Mouse (Mus musculus) cerebellum, postnatal 10 days (tissue): Measurements from ENCODE around the gene Prpf19.

Experiments used
- DNase-seq, 2 experiments: peaks; one replicate each; pipeline ENCODE4 v3.0.0; 2021; ENCODE audit warnings: mixed read lengths in 2 of 2

Gene Prpf19

DNA sequence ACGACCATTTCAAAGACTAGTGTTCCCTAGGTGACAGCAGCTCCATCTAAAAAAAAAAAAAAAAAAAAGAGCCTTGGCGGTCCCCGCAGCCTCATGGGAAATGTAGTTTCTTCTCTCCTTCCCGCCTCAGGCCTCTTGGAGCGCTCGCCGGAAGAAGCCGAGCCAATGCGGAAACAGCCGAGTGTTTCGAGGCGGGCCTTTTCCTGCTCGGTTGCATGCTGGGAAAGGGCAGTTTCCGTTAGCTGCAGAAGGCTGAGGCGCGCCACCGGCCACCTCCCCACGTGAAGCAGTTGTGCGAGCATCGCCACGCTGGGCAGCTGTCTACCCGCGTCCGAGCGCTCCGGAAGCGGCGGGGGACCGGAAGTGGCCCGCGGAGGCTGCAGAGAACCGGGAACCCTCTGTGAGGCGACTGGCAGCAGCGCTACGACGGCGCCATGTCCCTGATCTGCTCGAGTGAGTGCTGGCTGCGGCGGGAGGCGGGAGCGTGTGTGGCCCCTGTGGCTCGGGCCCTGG, at the start of gene Prpf19:
Gene Prpf19 (plus strand): TSS at position 216 of the 513 bp plus-strand sequence.
- DNase-seq, result peak; percentile 99

- DNase-seq, result no peak
These were observed 49.6 kb upstream of the Prpf19 start for GRCm38 (mm10) chr19:10845454-10845853.

DNA sequence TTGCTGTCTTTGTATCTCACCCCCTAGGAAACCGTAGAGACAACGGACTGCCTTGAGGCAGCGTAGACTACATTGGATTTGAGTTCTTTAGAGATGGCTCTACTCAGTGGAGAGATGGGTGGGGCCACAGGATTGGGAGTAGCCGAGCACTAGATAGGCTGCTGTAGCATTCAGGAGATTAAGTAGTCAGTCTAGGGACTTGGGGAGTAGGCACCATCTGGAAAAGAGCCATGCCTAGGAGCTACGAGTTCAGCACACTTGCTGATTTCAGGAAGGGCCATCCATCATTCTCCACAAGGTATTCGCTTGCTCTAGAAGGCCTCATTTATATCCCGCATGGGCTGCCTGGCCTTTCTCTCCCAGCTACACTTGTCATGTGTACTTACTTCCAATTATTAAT, 48.9 kb upstream of the Prpf19 start:
- no peak for DNase-seq

GRCm38 (mm10) chr19:10847311-10848087, 47.5 kb upstream of the Prpf19 start:
- peak; percentile 70 to 76 for DNase-seq

DNA sequence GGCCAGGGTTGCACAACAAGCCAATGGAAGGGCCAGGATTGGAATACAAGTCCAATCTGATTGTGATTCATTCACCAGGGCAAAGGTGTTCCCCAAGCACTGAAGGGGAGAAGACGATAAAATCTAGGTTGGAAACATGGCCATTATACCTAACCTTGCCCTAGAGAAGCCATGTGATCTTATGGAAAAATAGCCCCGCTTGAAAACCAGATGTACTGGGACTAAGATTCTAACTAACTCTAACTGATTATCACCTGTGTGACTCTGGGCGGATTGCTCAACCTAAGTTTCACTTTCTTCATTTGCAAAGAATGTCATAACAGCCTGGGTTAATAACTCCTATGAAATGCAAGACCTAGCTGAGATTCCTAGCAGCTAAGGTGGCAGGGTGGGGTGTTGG, 39.6 kb upstream of the Prpf19 start:
- no peak for DNase-seq

DNA sequence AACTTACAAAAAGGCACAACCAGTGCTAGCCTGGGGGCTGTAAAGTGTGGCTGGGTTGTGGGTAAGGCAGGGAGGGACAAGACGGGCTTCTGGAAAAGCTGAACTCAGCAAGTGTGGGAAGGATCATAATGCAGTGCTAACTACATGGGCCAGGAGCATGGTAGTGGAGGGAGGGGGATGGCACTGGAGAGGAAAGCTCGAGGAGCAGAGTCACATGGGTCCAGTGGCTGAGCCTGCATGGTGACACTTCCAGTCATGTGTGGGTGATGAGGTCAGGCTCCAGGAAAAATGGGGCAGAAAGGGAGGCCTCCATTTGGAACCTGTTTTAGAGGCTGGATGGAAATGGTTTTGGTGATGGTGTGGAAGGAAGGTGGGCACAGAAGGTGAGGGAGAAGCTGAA, 38.5 kb upstream of the Prpf19 start:
- no peak for DNase-seq

GRCm38 (mm10) chr19:10860072-10860497, 34.9 kb upstream of the Prpf19 start:
- no peak for DNase-seq

DNA sequence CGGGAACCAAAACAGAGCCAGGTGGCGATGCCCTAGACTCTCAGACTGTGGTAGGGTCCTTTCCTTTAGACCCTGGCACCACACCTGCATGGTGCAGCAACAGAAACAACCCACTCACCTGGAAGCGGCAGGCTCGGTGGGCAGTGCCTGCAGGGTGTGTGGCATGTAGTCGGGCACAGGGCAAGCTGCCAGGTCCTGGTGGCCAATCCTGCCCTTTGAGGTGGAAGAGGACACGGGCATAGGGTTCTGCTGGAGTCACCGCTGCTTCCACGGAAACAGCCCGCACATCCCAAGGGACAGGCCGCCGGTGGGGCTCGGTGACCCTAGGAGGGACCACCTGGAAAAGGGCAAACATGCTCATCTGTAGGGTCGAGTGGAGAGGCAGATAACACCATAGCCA, 28.7 kb upstream of the Prpf19 start:
- peak; percentile 71 to 78 for DNase-seq

GRCm38 (mm10) chr19:10867946-10868622, 26.9 kb upstream of the Prpf19 start:
- no peak for DNase-seq

GRCm38 (mm10) chr19:10868623-10869141, 26.3 kb upstream of the Prpf19 start:
- peak; percentile 56 to 65 for DNase-seq

GRCm38 (mm10) chr19:10869241-10869885, 25.7 kb upstream of the Prpf19 start:
- DNase-seq, result peak; percentile 93 to 95

DNA sequence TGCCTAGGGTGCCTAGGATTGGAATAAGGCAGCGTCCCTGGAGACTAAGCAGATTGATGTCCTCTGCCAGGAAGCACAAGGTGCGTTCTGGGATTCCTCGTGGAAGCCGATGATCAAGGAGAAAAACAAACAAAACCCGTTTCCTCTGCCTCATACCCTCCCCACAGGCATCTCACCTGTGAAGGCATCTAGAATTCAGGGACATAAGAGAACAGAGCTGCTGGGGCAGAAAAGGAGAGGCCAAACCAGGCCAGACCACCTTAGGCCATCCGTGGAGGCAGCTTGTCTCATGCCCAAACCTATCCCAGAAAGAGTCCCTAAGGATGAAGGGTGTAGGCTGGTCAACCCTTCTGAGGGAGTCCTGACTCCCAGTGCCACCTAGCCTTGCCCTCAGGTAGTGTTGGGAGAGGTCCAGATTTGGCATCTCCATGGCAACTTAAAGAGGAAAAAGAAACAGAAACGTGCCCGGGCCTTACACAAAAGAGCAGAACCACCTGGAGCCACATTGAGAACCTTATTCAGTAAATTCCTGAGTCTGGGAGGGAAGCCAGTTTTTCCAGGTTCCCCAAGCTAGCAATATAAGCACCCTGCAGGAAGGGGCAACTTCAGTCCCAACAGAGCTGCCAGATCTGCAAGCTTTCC, 25.0 kb upstream of the Prpf19 start, which contains the start of gene Tmem132a:
Gene Tmem132a (minus strand): TSS at position 55 of the 642 bp plus-strand sequence.
- peak; percentile 71 to 79 for DNase-seq

GRCm38 (mm10) chr19:10870676-10871075, 24.4 kb upstream of the Prpf19 start:
- DNase-seq, result no peak

GRCm38 (mm10) chr19:10871328-10871961, 23.6 kb upstream of the Prpf19 start:
- DNase-seq, result no peak

GRCm38 (mm10) chr19:10878201-10878837, 16.7 kb upstream of the Prpf19 start:
- peak; percentile 76 to 81 for DNase-seq

- DNase-seq, result peak; percentile 63 to 66
These were observed 14.7 kb upstream of the Prpf19 start for GRCm38 (mm10) chr19:10880085-10880974.

DNA sequence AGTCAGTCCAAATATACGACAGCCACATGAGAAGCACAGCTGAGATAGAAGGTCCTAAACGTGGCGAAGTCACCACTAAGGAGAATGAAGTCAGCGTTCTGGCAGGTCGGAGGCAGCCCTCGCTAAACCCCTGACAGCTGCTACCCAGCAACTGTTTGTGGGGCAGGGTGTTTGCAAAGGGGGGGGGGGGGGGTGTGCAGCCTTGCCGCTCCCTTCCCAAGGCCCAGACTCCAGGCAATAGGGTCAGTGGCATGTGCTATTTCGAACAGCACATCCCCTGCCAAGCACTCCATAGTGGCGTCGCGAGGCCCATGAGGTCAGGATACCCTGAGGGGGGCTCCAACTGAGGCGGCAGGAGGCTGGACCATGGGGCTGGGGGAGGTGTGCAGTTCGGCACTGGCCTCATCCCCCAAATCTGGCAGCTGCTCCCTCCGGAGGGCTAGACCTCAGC, 14.0 kb upstream of the Prpf19 start:
- DNase-seq, result no peak

- DNase-seq, result peak; percentile 97 to 98
These were observed 13.4 kb upstream of the Prpf19 start, which contains the start of gene Tmem109 for GRCm38 (mm10) chr19:10881426-10882154. Gene Tmem109 (minus strand): TSS chr19:10882001.

DNA sequence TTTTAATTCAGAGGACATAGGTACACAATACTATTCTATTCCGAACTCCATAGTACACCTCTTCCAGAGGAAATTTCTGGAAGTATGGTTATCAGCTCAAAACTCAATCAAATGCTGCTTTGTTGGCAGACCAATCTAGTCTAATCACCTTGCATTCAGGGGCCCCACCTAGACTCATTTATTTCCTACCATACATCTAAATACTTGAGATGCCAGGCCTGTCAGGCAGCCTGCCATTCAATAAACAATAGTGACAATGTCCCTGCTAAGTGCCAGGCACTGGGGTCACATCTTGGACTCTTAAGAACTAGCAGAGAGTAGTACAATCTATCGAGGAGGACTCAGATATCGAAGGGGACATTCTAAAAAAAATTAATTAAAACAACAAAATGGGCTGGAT, 2.8 kb upstream of the Prpf19 start:
- DNase-seq, result no peak
